Mouse (Mus musculus) gastrocnemius, adult 18-20 months (tissue): Measurements from ENCODE around the gene Mettl17. TPM values are rescaled to one million over a fixed set of nuclear protein-coding genes. Genes with fewer than 3 reads are reported as not detected.
A peak's percentile ranks its signal among the peaks of the same experiment; 100 is the strongest.
"Not testable (repeated sequence)": the region's sequence is repeated elsewhere in the genome, so short reads cannot be mapped to it uniquely, and the experiment has no call there.

ENCODE experiments used
- DNase-seq: peaks from one replicate; pipeline ENCODE4 v3.0.0; 2021; ENCODE audit warnings: low spot score
- total RNA-seq, 2 experiments: library from RNA; stranded (reverse); gene quantifications; 2 replicates each; pipeline ENCODE4 v1.2.3; 2021

Mettl17 gene
- total RNA-seq, 2 experiments from 2014 or later, result 12.2 to 19.5 TPM

DNA sequence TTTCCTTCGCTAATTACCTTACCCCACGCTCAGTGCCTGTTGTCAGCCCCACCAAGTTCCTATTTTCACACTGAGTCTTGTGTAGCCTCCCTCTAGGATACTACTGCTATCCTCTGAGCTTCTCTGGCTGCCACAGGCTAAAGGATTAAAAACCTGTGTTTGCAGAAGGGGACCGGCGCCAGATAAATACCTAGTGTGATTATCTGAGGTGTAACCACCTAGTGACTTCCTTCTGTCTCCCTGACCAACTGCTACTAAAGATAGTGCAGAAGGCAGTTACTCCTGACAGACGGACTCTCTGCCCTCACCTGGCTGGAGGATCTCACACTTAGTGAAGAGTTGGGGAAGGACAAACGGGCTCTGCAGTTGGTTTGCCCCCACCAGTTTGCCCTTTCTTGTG is 11.4 kb downstream of the Mettl17 start:
- no peak for DNase-seq

DNA sequence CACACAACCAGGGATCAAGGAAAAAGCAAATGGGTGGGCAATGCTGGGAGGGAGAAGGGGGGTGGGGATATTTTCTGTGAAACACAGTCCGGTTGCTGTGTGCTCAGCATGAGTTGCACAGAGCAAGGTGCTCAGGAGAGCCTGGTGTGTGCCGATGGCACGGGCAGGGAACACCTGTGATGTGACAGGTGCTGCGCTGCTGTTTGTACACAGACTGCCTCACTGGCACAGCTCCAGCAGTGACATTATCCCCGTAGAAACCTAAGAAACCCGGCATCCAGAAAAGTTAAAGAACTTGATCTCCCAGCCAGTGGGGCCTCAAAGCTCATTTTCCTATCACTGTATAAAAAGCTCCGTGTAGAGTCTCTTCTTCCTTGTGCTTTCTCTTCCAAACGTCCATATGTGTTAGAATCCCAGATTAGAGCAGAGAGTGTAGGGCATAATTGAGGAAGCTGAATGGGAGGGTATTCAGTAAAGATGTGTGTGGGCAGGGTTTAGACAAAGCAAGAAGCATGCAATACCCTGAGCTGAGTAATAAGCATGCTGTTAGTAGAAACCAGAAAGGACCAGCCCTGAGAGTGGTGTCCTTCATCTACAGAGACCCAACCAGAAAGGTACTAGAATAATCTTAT is 12.0 kb downstream of the Mettl17 start:
- DNase-seq, result no peak

DNA sequence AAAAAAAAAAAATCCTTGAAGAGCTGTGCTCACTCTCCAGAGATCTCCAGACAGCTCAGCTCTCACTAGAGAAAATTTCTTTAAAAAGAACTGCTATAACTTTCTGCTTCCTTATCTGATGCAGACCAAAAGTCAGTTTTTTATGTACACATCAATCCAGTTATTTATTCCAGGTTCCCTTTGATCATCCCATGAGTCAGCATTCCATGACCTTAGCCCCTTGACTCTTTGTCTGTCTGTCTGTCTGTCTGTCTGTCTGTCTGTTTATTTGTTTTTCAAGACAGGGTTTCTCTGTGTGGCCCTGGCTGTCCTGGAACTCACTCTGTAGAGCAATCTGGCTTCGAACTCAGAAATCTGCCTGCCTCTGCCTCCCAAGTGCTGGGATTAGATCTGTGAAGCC is 14.7 kb downstream of the Mettl17 start:
- DNase-seq, result no peak

DNA sequence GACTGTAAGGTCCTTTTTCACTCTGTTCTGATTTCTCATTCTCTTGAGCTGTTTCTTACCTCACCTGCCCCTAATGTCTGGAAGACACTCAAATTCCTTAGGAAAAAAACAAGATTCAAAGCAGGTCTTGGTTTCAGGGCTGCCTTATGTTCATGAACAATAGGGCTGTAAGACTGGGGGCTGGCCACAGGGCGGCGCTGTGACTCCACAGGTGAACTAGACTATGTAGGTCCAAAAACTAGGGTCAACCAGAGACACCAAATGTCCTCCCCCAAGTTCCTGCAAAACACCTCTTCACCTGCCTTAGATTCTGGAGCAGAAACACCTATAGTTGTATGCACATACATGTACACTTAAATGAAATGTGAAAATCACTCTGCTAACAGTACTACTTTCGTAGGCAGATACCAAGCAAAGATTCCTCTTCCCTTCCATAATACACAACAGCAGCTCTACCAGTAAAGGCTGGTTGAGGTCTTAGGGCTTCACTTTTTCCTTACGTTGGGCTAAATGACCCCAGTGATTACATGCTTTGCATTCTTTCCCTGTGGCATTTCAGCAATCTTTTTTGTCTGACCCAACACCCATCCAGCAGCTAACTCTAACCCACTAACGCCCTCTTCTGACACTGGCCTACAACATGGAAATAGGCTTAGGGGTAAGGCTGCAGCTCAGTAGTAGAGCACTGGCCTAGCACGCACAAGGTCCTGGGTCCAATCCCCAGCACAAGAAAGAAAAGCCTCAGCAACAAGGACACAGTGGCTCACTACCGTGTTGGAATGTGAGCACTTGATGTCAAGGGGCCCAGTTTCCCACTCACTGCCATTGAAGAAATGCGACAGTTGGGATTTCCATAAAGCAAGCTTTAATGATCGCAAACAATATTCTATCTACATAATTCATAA is 18.4 kb downstream of the Mettl17 start:
- peak; percentile 81 for DNase-seq

DNA sequence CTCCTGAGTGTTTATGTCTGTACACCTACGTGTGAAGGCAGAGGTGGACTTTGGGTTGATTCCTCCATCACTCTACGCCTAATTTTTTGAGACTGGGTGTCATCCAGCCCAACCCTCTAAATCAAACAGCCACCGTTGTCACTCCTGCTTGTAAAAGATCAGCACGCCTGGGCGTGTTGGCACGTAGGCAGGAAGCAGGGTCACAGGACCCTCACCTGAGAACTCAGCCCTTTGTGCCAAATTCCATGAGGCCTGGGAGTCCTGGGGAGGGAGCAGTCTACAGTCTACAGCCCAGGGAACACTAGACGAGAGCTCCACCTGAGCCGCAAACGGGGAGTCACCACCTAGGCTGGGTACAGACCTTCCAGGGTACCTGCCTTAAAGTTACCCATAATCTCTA is 19.1 kb downstream of the Mettl17 start:
- DNase-seq, result no peak

DNA sequence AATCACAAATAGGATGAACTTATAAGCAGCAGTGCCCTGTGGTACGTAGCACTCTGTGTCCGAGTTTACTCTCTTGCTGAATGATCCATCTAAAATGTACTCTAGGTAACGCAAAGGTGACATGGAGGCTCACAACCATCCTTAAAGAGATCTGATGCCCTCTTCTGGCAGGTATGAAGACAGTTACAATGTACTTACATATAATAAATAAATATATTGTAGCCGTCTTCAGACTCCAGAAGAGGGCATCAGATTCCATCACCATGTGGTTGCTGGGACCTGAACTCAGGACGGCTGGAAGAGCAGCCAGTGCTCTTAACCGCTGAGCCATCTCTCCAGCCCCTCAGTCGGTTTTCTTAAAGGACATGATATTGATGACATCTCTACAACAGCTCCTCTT is 20.1 kb downstream of the Mettl17 start:
- no peak for DNase-seq

DNA sequence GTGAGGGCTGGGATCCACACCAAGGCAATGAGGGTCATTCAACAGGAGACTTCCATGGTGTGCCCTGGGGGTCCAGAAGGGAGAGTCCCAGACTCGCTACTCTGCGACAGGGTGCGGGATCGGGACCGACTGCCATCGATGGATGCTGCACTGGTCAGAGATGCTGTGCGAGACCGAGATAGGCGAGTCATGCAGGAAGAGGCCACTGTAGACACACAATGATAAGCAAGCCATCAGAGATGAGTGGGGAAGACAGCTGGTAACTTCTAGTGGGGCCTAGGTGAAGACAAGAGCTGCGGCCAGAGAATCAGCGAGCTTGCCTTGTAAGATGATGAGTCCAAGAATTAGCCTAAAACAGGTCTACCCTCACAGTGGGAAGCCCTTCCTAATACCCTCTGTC is 21.5 kb downstream of the Mettl17 start:
- DNase-seq, result no peak

DNA sequence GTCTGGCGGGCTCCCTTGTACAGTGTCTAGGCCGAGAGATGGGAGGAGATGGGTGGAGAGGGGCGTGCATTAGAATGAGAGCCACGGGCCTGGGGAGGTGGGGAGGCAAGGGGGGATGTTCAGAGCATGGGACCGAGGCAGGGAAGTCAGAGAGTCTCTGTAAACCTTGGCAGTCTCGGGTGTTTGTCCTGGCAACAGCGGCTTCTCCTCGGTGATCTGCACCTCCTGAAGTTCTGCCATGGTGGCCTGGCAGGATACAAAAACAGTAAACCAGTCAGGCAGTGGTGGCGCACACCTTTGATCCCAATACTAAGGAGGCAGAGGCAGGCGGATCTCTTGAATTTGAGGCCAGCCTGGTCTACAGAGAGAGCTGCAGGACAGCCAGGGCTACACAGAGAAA is 26.7 kb downstream of the Mettl17 start:
- DNase-seq, result no peak

DNA sequence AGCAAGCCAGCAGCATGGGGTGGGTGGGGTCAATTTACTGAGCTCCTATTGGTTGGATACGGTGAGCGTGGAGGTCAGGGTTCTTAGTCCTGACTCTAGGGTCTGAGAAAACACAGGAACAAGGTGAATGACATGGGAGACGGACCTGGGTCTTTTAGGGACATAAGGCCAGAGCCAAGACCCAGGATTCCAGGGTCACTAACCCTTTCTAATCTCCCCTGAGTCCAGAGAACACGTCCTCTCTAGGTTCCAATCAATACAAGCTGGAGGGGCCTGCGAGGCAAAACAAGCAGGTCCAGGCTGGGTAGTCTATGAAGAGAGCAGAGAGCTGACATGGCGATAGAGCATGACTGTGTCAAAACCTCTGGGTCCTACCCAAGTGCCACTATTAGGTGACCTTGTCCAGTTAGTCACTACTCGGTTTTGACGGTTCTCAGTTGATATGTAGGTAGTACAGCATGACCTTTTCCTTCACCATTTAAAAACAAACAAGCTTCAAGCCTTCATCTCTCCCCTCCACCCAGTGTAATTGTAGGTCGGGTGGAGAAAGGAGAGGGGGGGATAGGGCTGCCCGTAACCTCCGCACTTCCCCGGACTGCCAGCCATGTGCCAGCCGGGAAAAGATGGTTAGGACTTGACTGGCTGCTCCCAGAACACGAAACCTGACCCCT is 27.9 kb downstream of the Mettl17 start:
- DNase-seq, result peak; percentile 65

DNA sequence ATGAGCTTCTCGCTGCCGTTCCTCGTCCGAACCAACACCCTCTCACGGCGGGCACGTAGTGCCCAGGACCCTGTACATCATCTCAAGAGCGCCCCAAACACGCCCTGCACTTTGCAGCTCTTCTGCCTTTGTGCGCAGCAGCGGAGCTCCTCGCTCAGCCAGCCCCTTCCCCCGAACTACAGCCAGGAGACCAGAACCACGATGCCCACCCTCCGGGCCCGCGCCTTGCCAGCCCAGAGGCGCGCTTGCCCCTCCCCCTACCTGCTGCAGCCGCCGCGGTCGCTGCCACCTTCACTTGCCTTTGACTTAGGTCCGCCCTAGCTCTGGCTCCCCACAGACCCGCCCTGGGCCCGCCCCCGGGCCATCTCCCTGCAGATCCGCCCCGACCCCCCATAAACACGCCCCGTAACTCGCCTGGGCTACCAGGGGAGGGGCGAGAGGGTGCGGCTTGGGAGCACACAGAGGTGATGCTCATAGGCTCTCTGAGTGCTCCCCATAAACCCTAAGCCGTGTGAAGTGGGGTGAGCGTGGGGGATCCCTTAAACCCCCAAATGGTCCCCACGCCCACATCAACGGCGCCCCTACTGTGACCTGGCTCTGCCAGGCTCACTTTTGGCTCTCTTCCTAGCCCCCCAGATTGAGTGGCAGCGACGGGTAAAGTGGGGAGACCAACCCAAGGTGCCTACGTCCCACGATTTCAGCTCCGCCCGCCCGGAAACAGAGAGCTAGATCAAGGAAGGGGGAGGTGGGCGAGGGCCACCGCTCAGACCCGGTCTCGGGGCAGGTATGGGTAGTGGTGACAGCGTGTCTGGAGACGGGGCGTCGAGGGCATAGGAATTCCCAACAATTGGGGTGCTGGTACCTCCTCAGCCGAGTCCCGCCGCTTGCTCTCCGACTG is 28.7 kb downstream of the Mettl17 start:
- DNase-seq, result peak; percentile 93

DNA sequence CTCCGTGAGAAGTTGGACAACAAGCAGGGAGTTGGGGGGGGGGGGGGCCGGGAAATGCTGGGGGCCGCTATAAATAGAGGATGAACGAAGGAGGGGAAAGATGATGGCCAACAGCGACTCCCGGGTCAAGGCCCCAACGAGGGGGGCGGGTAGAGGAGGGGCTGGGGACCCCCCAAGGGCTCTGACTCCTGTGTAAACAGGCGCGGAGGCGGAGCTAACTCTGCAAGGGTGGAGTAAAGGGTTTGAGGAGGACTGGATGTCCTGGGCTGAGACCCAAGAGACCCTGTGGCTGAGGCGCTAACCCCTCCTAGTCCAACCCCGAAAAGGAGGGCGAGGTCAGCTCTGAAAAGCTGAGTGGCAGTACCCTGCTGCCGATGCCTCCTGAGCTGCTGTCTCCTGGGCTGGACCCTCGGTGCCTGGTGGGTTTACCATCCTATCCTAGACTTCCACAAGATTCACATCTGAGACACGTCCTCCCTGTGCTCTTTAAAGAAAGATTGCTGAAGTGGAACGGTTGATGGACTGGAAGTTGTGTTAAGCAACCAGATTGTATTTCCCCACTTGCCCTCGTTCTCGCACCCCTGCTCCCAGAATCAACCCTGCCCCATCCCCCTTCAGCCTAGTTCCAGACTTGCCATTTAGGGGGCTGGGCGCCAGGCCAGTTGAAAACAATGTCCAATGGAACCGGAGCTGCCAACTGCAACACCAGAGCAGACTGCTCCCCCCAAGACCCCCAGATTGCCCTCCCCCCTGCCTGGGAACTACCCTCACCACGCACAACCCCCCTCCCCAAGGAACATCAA is 29.5 kb downstream of the Mettl17 start, which contains the start of gene Ndrg2:
Gene Ndrg2 (minus strand): TSS at position 199 of the 803 bp plus-strand sequence.
- peak; percentile 94 for DNase-seq

DNA sequence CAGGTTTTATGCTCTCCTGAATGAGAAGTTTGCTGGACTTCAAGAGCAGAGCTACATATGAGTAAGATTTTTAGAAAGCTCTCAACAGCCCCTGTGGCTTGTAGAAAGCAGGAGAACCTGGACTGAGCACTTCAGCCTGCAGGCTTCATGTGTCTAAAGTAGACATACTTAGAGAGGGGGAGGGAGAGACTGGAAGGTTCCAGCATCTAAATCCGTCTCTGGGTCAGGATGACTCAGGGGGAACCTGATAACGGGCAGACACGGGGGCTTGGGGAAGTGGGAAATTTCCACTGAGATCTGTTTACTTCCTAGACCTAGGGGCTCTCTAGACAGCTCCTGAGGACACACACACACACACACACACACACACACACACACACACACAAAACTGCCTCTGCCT is 30.4 kb downstream of the Mettl17 start:
- peak; percentile 71 for DNase-seq

DNA sequence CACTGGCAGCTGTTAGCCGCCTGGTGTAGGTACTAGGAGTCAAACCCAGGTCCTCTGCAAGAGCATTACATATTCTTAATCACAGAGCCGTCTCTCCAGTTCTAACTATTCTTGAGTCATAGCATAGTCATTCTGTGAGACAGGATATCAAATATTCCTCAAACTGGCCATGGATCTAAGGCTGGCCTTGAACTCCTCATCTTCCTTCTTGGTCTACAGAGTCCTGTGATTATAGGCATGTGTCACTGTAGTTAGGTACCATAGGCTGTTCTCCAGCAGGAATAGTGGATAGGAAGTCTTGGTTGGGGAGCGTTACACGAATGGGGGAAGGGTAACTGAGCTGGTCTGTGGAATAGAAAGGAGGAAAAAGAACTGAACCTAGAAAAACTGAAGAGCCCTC is 31.9 kb downstream of the Mettl17 start:
- DNase-seq, result no peak

DNA sequence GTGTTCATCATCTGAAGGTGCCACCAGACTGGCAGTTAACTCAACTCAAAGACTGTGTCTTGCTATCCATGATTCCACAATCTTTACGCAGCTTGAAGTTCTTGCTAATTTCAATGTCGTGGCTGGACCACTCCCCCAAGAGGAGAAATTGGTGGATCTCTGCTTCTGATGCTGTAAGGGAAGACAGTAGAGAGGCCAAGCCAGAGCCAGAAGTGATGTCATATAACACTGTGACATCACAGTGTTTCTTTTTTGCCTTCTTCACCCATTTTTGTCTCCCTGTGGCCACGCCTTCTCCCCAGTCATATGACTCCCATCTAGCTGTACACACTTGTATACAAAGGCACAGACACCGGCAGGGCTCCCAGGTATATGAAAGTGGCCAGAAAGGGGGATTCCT is 33.5 kb downstream of the Mettl17 start, which contains the start of gene Tppp2:
Gene Tppp2 (plus strand): TSS at position 301 of the 400 bp plus-strand sequence.
- DNase-seq, result no peak

DNA sequence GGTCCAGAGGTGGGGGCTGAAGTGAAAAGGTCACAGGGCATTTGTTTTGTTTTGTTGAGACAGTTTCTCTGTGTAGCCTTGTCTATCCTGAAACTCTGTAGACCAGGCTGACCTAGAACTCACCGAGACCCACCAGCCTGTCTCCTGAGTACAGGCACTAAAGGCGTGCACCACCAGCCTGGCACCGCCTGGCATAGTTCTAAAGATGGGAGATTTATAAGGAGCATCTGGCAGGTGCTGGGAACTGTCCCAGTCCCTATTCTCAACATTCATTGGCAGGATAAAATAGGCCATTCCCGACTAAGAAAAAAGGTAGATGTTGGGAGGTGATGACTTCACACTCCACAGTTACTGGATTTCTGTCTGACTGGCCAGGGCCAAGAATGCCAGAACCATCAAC is 34.3 kb downstream of the Mettl17 start:
- peak; percentile 69 for DNase-seq

DNA sequence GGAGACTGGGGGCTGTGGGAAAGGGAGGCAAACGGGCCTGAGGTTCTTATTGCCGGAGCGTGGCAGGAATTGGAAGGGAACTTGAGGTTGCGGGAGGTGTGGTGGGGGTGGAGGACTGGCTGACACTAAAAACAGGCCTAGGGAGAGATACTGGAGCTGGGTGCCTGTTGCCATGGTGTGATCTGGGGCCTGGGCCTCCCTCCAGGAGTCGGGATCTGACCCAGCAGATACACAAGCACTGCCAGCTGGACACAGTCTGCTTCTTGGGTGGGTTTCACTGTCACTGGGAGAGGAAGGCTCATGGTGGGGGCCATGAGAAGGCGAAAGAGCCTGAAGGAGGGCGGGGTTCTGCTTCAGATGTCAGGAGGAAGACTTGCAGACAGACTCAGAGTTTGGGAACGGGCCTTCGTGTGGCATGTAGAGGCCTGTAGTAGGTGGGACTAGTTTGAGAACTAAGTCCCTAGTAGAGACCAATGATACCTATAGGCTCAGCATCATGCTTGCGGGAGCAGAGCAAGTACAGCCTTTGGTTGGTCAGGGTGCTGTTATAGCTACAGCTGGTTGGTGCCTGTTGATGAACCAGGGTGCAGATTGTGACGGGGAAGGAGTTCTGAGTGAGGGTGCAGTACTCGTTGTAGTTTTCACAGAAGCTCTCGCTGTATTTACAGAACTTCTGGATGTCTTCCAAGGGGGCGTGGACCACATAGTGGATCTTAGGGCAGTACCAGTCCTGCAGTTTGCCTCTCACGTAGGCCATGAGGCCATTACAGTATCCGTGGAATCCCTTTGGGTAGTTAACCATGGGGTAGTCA is 37.3 kb downstream of the Mettl17 start:
- peak; percentile 85 for DNase-seq

DNA sequence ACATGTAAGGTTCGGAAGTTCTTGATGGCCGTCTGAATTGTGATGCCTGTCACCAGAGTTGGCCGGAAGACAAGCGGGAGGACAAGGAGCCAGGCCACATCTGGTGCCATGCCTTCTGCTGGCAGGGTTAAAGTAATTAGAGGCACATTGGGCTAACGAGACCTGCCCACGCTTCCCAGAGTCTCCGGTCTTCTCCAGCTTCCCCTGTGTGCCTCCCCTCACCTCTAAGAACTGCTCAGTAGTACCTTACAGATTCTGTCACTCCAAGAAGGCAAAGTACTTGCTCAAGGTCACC is 37.9 kb downstream of the Mettl17 start, which contains the start of gene Rnase13:
Gene Rnase13 (minus strand): TSS at position 203 of the 295 bp plus-strand sequence.
- DNase-seq, result peak; percentile 59

DNA sequence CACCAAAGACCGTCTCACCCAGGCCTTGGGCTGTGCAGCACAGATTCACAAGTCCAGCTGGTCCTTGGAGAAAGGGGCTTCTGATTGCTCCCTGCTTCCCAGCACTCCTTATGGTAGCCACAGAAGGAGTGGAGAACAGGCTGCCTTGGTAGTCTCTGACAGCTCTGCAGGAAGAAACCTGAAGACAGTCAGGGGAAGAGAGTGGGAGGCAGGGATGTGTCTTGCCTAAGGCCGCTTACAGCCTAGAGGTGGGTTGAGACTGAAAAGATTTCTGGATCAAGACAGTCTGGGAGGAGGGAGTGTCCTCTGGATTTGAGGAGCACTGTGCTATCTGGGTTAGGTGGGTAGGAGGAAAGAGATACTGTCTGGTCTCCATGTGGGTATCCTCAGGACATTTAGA is 38.3 kb downstream of the Mettl17 start:
- no peak for DNase-seq

DNA sequence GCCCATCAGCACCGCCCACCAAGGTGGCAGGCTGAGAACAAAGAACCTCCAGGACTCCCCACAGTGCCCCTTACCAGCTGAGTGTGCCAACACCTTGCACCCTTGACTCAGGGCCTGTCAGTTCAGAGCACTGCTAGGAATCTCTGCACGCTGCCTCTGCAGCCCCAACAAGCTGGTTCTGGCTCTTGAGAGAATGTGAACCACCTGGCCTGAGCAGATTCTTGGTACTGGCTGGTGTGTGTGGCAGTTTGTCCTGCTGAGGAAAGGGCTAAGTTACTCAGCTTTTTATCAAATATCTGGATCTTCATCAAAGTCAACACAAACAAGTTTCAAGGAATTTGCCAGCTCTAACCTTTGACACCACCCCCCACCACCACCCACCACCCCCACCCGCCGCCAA is 38.9 kb downstream of the Mettl17 start:
- DNase-seq, result no peak

DNA sequence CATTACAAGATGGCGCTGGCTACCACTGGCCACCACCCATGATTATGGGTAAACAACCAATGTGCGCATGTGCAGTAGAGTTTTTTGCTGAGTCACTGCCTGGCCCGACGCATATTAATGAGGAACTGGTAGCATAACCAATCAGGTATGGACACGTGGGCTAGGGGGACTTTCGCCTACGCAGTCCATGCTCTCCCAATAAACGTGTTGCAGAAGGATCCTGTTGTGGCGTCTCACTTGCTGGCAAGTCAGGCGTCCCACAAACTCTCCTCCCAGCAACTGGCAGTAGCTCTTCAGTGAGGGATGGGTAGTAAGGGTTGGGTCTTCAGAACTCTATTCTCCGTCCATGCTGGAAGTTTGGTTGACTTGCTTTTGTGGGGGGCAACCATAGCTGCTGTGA is 42.3 kb downstream of the Mettl17 start:
- DNase-seq, result not testable (repeated sequence)
